Mouse (Mus musculus): ENCODE measurements around the gene Amot. TPM values are rescaled to one million over a fixed set of nuclear protein-coding genes. Genes with fewer than 3 reads are reported as not detected.

Amot gene
- total and polyA plus RNA-seq, 2 experiments, result 3.2 to 3.9 TPM

GRCm38 (mm10) chrX:145477725-145478194 is 27.2 kb downstream of the Amot start:
- DNase-seq (ENCODE audit: extremely low read depth, low read depth, low spot score), result no peak
- 92% methylated on average over 3 of the region's 3 CpGs for WGBS
- TF ChIP-seq CTCF (IDR thresholded peaks at IDR 0.05; ENCODE audit: low read depth, low read length), result no peak
- no peak for TF ChIP-seq POLR2A (IDR thresholded peaks at IDR 0.05; ENCODE audit: extremely low read depth, insufficient read depth, low read length)

DNA sequence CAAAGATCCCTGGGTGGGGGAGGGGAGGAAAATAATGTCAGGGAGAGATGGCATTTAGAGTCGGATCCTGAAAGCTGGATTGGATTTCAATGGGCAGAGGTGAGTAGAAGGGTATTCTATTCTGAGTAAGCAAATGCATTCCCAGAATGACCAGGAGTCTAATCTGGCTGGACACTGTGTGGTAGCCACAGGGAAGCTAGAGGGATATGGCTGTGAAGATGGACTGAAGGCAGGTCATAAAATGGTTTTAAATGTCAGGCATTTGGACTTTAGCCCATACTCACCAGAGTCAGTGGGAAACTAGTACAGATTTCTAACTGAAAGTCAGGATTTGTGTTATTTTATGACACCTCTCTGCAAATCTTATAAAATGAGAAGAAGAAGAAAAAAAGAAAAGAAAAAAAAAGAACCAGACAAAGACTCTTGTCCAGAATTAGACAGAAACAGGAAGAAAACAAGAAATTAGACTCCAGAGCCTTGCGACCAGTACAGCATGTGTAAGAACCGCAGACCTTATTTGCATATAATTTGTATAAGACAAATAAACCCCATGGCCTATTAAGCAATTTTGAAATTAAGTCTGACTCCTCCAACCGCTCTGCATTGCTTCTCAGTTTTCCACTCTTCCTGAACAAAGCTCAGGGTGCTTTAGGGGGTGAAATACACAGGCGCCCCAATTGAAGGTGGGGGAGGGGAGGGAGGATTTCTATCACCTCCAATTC is 27.8 kb downstream of the Amot start:
- DNase-seq (ENCODE audit: extremely low read depth, low read depth, low spot score), result no peak
- H3K4me1 ChIP-seq (ENCODE audit: control insufficient read depth, insufficient read depth, low read length), result no peaks in the 10 kb centered on the region
- peaks cover 7% of the 10 kb centered on the region; the same call in 1 of the 2 replicates for H3K36me3 ChIP-seq (ENCODE audit: control insufficient read depth, insufficient read depth, low read length)
- no peaks in the 10 kb centered on the region for H3K79me2 ChIP-seq (ENCODE audit: control insufficient read depth, insufficient read depth, low read length)
- H3K4me3 ChIP-seq (ENCODE audit: insufficient read depth, low read depth, low read length), result no peak overlapping the region
- 81% methylated on average over 5 of the region's 5 CpGs for WGBS
- H3K27ac ChIP-seq (replicated peaks; ENCODE audit: insufficient read depth, low read depth, low read length), result no peak overlapping the region
- no peak for TF ChIP-seq POLR2A (IDR thresholded peaks at IDR 0.05; ENCODE audit: extremely low read depth, insufficient read depth, low read length)
- TF ChIP-seq CTCF (IDR thresholded peaks at IDR 0.05; ENCODE audit: low read depth, low read length), result no peak
- no peak overlapping the region for H3K9ac ChIP-seq (ENCODE audit: low read depth, low read length)
- H3K27me3 ChIP-seq (ENCODE audit: control insufficient read depth, insufficient read depth, low read length), result no peaks in the 10 kb centered on the region

More at GRCm38 (mm10) chrX:145477725-145478194, 27.2 kb downstream of the Amot start:
- no peak overlapping the region for H3K27ac ChIP-seq (replicated peaks; ENCODE audit: insufficient read depth, low read depth, low read length)
- no peak overlapping the region for H3K4me3 ChIP-seq (ENCODE audit: insufficient read depth, low read depth, low read length)
- no peaks in the 10 kb centered on the region for H3K4me1 ChIP-seq (ENCODE audit: control insufficient read depth, insufficient read depth, low read length)
- H3K36me3 ChIP-seq (ENCODE audit: control insufficient read depth, insufficient read depth, low read length), result peaks cover 5% of the 10 kb centered on the region; the same call in 1 of the 2 replicates
- no peaks in the 10 kb centered on the region for H3K79me2 ChIP-seq (ENCODE audit: control insufficient read depth, insufficient read depth, low read length)
- H3K9ac ChIP-seq (ENCODE audit: low read depth, low read length), result no peak overlapping the region
- no peaks in the 10 kb centered on the region for H3K27me3 ChIP-seq (ENCODE audit: control insufficient read depth, insufficient read depth, low read length)

- TF ChIP-seq CTCF (IDR thresholded peaks at IDR 0.05; ENCODE audit: low read depth, low read length), result no peak
- TF ChIP-seq POLR2A (IDR thresholded peaks at IDR 0.05; ENCODE audit: extremely low read depth, insufficient read depth, low read length), result no peak
- Histone ChIP-seq H3K27ac (replicated peaks; ENCODE audit: insufficient read depth, low read depth, low read length) (no peak overlapping the region), H3K4me3 (ENCODE audit: insufficient read depth, low read depth, low read length) (no peak overlapping the region), H3K27me3 (ENCODE audit: control insufficient read depth, insufficient read depth, low read length) (no peaks in the 10 kb centered on the region), H3K36me3 (ENCODE audit: control insufficient read depth, insufficient read depth, low read length) (peaks cover 5% of the 10 kb centered on the region; the same call in 1 of the 2 replicates), H3K4me1 (ENCODE audit: control insufficient read depth, insufficient read depth, low read length) (no peaks in the 10 kb centered on the region), H3K79me2 (ENCODE audit: control insufficient read depth, insufficient read depth, low read length) (no peaks in the 10 kb centered on the region), H3K9ac (ENCODE audit: low read depth, low read length) (no peak overlapping the region)
- WGBS, result 95% methylated on average over 6 of the region's 6 CpGs
- DNase-seq (ENCODE audit: extremely low read depth, low read depth, low spot score), result no peak
Measured at GRCm38 (mm10) chrX:145468264-145468663, 36.7 kb downstream of the Amot start.

- H3K36me3 ChIP-seq (ENCODE audit: control insufficient read depth, insufficient read depth, low read length), result no peaks in the 10 kb centered on the region; the same call in 1 of the 2 replicates
- no peaks in the 10 kb centered on the region for H3K27me3 ChIP-seq (ENCODE audit: control insufficient read depth, insufficient read depth, low read length)
- H3K9ac ChIP-seq (ENCODE audit: low read depth, low read length), result no peak overlapping the region
- 82% methylated on average over 2 of the region's 2 CpGs for WGBS
- no peaks in the 10 kb centered on the region for H3K4me1 ChIP-seq (ENCODE audit: control insufficient read depth, insufficient read depth, low read length)
- no peak overlapping the region for H3K27ac ChIP-seq (replicated peaks; ENCODE audit: insufficient read depth, low read depth, low read length)
- DNase-seq (ENCODE audit: extremely low read depth, low read depth, low spot score), result no peak
- H3K4me3 ChIP-seq (ENCODE audit: insufficient read depth, low read depth, low read length), result no peak overlapping the region
- H3K79me2 ChIP-seq (ENCODE audit: control insufficient read depth, insufficient read depth, low read length), result no peaks in the 10 kb centered on the region
- TF ChIP-seq CTCF (IDR thresholded peaks at IDR 0.05; ENCODE audit: low read depth, low read length) (no peak), POLR2A (IDR thresholded peaks at IDR 0.05; ENCODE audit: extremely low read depth, insufficient read depth, low read length) (no peak)
Measured at GRCm38 (mm10) chrX:145463524-145463923, 41.5 kb downstream of the Amot start.

- Histone ChIP-seq H3K27me3 (ENCODE audit: control insufficient read depth, insufficient read depth, low read length) (no peaks in the 10 kb centered on the region), H3K27ac (replicated peaks; ENCODE audit: insufficient read depth, low read depth, low read length) (no peak overlapping the region), H3K79me2 (ENCODE audit: control insufficient read depth, insufficient read depth, low read length) (no peaks in the 10 kb centered on the region), H3K36me3 (ENCODE audit: control insufficient read depth, insufficient read depth, low read length) (no peaks in the 10 kb centered on the region; the same call in 1 of the 2 replicates), H3K4me3 (ENCODE audit: insufficient read depth, low read depth, low read length) (no peak overlapping the region), H3K4me1 (ENCODE audit: control insufficient read depth, insufficient read depth, low read length) (no peaks in the 10 kb centered on the region), H3K9ac (ENCODE audit: low read depth, low read length) (no peak overlapping the region)
- 96% methylated on average over 3 of the region's 3 CpGs for WGBS
- DNase-seq (ENCODE audit: extremely low read depth, low read depth, low spot score), result no peak
- TF ChIP-seq CTCF (IDR thresholded peaks at IDR 0.05; ENCODE audit: low read depth, low read length) (no peak), POLR2A (IDR thresholded peaks at IDR 0.05; ENCODE audit: extremely low read depth, insufficient read depth, low read length) (no peak)
Measured at GRCm38 (mm10) chrX:145461339-145461738, 43.6 kb downstream of the Amot start.

DNA sequence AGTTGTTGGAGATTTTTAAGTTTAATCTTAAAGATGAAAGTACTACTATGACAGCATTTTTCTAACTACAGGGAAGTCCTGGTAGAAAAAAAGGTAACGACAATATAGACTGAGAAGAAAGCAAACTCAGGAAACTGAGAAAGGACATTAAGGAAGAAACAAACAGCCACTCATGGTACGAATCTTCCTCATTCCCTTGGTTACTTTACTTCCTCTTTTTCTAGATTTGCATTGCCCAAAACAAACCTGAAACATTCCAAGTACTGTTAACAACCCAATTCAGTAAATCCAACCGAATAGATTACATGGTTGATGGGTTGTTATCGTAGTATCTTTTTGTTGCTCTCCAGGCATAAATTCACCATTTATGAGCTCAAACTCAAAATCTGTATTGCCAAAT is 48.7 kb downstream of the Amot start:
- H3K4me3 ChIP-seq (ENCODE audit: insufficient read depth, low read depth, low read length), result no peak overlapping the region
- H3K27me3 ChIP-seq (ENCODE audit: control insufficient read depth, insufficient read depth, low read length), result no peaks in the 10 kb centered on the region
- H3K9ac ChIP-seq (ENCODE audit: low read depth, low read length), result no peak overlapping the region
- no peak for DNase-seq (ENCODE audit: extremely low read depth, low read depth, low spot score)
- TF ChIP-seq CTCF (IDR thresholded peaks at IDR 0.05; ENCODE audit: low read depth, low read length) (no peak), POLR2A (IDR thresholded peaks at IDR 0.05; ENCODE audit: extremely low read depth, insufficient read depth, low read length) (no peak)
- no peak overlapping the region for H3K27ac ChIP-seq (replicated peaks; ENCODE audit: insufficient read depth, low read depth, low read length)
- 90% methylated on average over 4 of the region's 4 CpGs for WGBS
- H3K36me3 ChIP-seq (ENCODE audit: control insufficient read depth, insufficient read depth, low read length), result peaks cover 2% of the 10 kb centered on the region; the same call in 1 of the 2 replicates
- peaks cover 2% of the 10 kb centered on the region; the same call in 1 of the 2 replicates for H3K4me1 ChIP-seq (ENCODE audit: control insufficient read depth, insufficient read depth, low read length)
- no peaks in the 10 kb centered on the region for H3K79me2 ChIP-seq (ENCODE audit: control insufficient read depth, insufficient read depth, low read length)
